In the genomic region with DNA sequence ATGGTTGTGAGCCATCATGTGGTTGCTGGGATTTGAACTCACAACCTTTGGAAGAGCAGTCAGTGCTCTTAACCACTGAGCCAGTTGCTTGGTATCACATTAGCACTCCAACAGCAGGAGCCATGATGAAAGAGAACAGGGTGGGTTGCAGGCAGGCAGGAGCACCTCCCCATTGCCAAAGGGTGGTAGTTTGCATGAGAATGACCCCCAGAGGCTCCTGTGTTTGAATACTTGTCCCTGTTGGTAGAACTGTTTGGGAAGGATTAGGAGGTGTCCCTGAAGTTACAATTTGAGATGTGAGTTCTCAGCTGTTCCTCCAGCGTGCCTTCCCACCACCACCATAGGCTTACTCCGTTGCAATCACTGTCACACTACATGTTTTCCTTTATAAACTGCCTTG, we compare ENCODE assay signal across 27 mouse cellular contexts.
"Had no signal": no experiment of that assay in that cellular context is flagged by ENCODE, and none has a peak within 500 bp of the region (broad histone marks: within the 10 kb centered on the region; RNA-seq: fewer than 3 reads in every experiment).

No protein-coding gene starts in this region.

- H3K4me2 ChIP-seq: heart, embryonic 12.5 days; hindbrain, embryonic 12.5 days; hindbrain, embryonic 14.5 days; kidney, embryonic 15.5 days; limb, embryonic 13.5 days; limb, embryonic 15.5 days; liver, embryonic 12.5 days had no signal

- H3K4me1 ChIP-seq: heart, embryonic 12.5 days; liver, embryonic 12.5 days had no signal

- H3K27ac ChIP-seq: gastrocnemius, adult 2 months; heart, embryonic 10.5 days; hindbrain, embryonic 10.5 days; hindbrain, embryonic 12.5 days; hindbrain, embryonic 14.5 days; hindbrain, postnatal 0 days; kidney, embryonic 15.5 days; kidney, postnatal 0 days; limb, embryonic 13.5 days; limb, embryonic 15.5 days; liver, embryonic 12.5 days; liver, embryonic 14.5 days had no signal

- H3K9me3 ChIP-seq: heart, embryonic 10.5 days; heart, embryonic 12.5 days; hindbrain, embryonic 10.5 days; hindbrain, embryonic 12.5 days; kidney, embryonic 15.5 days; limb, embryonic 13.5 days; limb, embryonic 15.5 days; liver, embryonic 12.5 days had no signal

- H3K27me3 ChIP-seq: heart, embryonic 12.5 days; hindbrain, embryonic 12.5 days; kidney, embryonic 15.5 days; limb, embryonic 13.5 days; limb, embryonic 15.5 days; liver, embryonic 12.5 days had no signal

- H3K36me3 ChIP-seq: heart, embryonic 10.5 days; heart, embryonic 12.5 days; hindbrain, embryonic 10.5 days; hindbrain, embryonic 12.5 days; kidney, embryonic 15.5 days; limb, embryonic 13.5 days; limb, embryonic 15.5 days; liver, embryonic 12.5 days had no signal

- DNase-seq: gastrocnemius, adult 2 months; gastrocnemius, postnatal 10 days; gastrocnemius, postnatal 25 days; heart, adult 18-20 months; heart, postnatal 10 days; heart, postnatal 4 days; kidney, adult 11 months; kidney, adult 2 months; kidney, adult 9 months; kidney, postnatal 14 days; kidney, postnatal 36 days; layer of hippocampus, adult 9-11 months; layer of hippocampus, postnatal 36 days; left cerebral cortex, postnatal 4 days had no signal

- ATAC-seq: hindbrain, postnatal 0 days; intestine, embryonic 16.5 days; liver, embryonic 12.5 days had no signal

- H3K4me3 ChIP-seq: gastrocnemius, adult 2 months; heart, embryonic 10.5 days; heart, embryonic 12.5 days; hindbrain, embryonic 10.5 days; hindbrain, embryonic 12.5 days; kidney, embryonic 15.5 days; limb, embryonic 13.5 days; limb, embryonic 15.5 days; liver, embryonic 12.5 days had no signal

- H3K9ac ChIP-seq: heart, embryonic 12.5 days; hindbrain, embryonic 12.5 days; hindbrain, embryonic 14.5 days; kidney, embryonic 15.5 days; limb, embryonic 13.5 days; limb, embryonic 15.5 days; liver, embryonic 12.5 days; liver, embryonic 14.5 days had no signal
